Mouse (Mus musculus) neutrophil, adult 83 days (primary cell): ENCODE measurements around the gene Pdss1. TPM values are rescaled to one million over a fixed set of nuclear protein-coding genes. Genes with fewer than 3 reads are reported as not detected.

Source experiments
- total RNA-seq, 2 experiments: library from RNA; stranded (reverse); gene quantifications; one replicate each; pipeline ENCODE4 v1.2.4; 2023

The Pdss1 gene
- total RNA-seq: 10 to 100 TPM in 1 of 2 experiments, 1 to 10 TPM in 1; 9.6 to 10.7 TPM

DNA sequence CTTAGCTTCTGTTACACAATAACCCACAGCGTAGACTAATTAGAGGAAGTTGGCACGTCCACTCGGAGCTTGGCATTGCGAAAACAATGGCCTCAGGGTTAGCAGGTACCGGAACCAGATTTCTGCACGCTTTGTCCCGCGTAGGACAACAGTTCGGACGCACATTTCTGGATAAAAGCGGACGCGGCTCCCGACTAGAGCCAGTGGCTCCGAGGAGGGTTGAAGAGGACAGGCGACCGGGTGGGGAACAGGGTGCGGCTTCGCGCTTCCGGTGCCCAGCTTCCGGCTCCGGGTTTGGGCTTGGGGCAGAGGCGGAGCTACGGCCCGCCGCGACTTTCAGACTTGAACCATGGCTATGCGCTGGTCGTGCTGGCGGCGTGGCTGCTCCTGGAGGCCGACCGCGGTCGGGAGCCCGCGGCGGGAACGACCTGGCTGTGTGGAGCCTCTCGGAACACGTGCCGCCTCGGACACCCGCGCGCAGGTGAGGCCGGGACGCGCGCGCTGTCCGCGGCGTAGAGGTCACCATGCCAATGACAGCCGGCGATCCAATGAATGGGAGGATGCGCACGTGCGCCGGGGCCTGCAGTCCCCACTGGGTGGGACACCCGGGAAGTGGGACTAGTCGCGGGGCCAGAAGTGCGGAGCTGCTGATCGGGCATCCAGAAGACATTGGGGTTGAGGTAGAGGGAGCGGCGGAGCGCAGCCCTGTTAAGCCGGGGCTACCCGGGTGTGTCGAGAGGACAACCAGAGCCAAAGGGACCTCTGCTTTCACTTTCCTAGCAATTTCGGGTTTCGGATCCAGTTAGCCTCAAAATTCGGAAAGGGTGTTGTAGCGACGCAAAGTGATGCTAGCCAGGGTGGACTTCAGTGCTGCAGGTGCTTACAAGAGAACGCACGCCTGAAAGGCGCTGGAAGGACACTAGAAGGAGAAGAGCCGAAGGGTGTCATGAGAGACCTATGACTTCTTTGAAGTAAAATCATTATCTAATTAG lies at the start of gene Pdss1:
Gene Pdss1 (plus strand): TSS at position 241 of the 992 bp plus-strand sequence.

Other genes with a start within 250 kb of the Pdss1 start
- 100 to 1,000 TPM; 223 to 257 TPM for gene Apbb1ip, start 121.4 kb upstream of the Pdss1 start, total RNA-seq
- 100 to 1,000 TPM; 125 to 149 TPM for gene Abi1, start 144.7 kb downstream of the Pdss1 start, total RNA-seq
- 10 to 100 TPM; 29.2 to 30.8 TPM for gene Acbd5, start 172.6 kb downstream of the Pdss1 start, total RNA-seq